Mouse (Mus musculus) ES-E14 (cell line): Measurements from ENCODE around the gene Jade2. TPM values are rescaled to one million over a fixed set of nuclear protein-coding genes. Genes with fewer than 3 reads are reported as not detected.

ENCODE experiments used
- DNase-seq: peaks from one replicate; pipeline ENCODE4 v3.0.0-alpha.2; 2013; ENCODE audit warnings: low read depth, low spot score
- H3K27ac ChIP-seq: 2 replicates; pipeline ENCODE4 v1.5.1; 2012; ENCODE audit warnings: low read depth, mild to moderate bottlenecking, low read length, moderate library complexity, mixed read lengths; ENCODE audit not compliant: poor library complexity, insufficient read depth, severe bottlenecking
- H3K36me3 ChIP-seq: 2 replicates; pipeline ENCODE4 v1.6.1; 2012; ENCODE audit warnings: mild to moderate bottlenecking, low read length, moderate library complexity, mixed read lengths; ENCODE audit not compliant: control insufficient read depth, poor library complexity, insufficient read depth, severe bottlenecking
- H3K4me1 ChIP-seq, 2 experiments: fragments of 150-350 bp in 1 of 2; sonication (generic) in 1 of 2; 2 replicates each; pipeline ENCODE4 v1.6.1; 2012; ENCODE audit warnings: low read length in 2 of 2, mild to moderate bottlenecking in 1 of 2, mixed read lengths in 1 of 2; ENCODE audit not compliant: control insufficient read depth in 2 of 2, insufficient read depth in 2 of 2, poor library complexity in 1 of 2
- H3K4me3 ChIP-seq, 2 experiments: fragments of 150-350 bp in 1 of 2; sonication (generic) in 1 of 2; 2 replicates each; pipeline ENCODE4 v1.5.1; 2012; ENCODE audit warnings: low read length in 2 of 2, low read depth in 1 of 2, mild to moderate bottlenecking in 1 of 2, mixed read lengths in 1 of 2; ENCODE audit not compliant: insufficient read depth in 1 of 2, poor library complexity in 1 of 2, severe bottlenecking in 1 of 2
- H3K9ac ChIP-seq: 2 replicates; pipeline ENCODE4 v1.6.1; 2012; ENCODE audit warnings: low read depth, mild to moderate bottlenecking, low read length, mixed read lengths; ENCODE audit not compliant: poor library complexity, insufficient read depth, severe bottlenecking
- H3K9me3 ChIP-seq: fragments of 150-350 bp; sonication (generic); 2 replicates; pipeline ENCODE4 v1.6.1; 2012; ENCODE audit warnings: low read depth, mild to moderate bottlenecking, low read length; ENCODE audit not compliant: control insufficient read depth, insufficient read depth
- CHD2 ChIP-seq: IDR thresholded peaks from 2 replicates; pipeline ENCODE4 v1.6.1; 2014; ENCODE audit warnings: mild to moderate bottlenecking, low read depth, low read length, inconsistent platforms
- HCFC1 ChIP-seq: IDR thresholded peaks from 2 replicates; pipeline ENCODE4 v1.6.1; 2012; ENCODE audit warnings: low read length, inconsistent platforms, borderline replicate concordance; ENCODE audit not compliant: insufficient read depth
- MAFK ChIP-seq: IDR thresholded peaks from 2 replicates; pipeline ENCODE4 v1.6.1; 2014; ENCODE audit warnings: mild to moderate bottlenecking, low read depth, low read length, inconsistent platforms; ENCODE audit not compliant: insufficient read depth
- ZC3H11A ChIP-seq: IDR thresholded peaks from 2 replicates; pipeline ENCODE4 v1.6.1; 2012; ENCODE audit warnings: low read depth, mild to moderate bottlenecking, inconsistent platforms, low read length, borderline replicate concordance
- ZNF384 ChIP-seq: IDR thresholded peaks from 2 replicates; pipeline ENCODE4 v1.6.1; 2012; ENCODE audit warnings: low read depth, low read length, inconsistent platforms
- in situ Hi-C, 2 experiments: fragments of 600-800 bp; cut with MboI; formaldehyde crosslinking; loops; one replicate each; pipeline ENCODE4 v1.15.1; 2025; ENCODE audit warnings: low sequenced_read_pairs in 2 of 2, inconsistent platforms in 1 of 2; ENCODE audit not compliant: unreplicated experiment in 2 of 2
- total RNA-seq: library from RNA; depleted of rRNA; stranded (reverse); fragments of 300-350 nt; gene quantifications from 2 replicates; pipeline ENCODE4 v1.2.3, GENCODE M21; 2012

Jade2 gene
- total RNA-seq, 1 experiment: 11.8 TPM

DNA sequence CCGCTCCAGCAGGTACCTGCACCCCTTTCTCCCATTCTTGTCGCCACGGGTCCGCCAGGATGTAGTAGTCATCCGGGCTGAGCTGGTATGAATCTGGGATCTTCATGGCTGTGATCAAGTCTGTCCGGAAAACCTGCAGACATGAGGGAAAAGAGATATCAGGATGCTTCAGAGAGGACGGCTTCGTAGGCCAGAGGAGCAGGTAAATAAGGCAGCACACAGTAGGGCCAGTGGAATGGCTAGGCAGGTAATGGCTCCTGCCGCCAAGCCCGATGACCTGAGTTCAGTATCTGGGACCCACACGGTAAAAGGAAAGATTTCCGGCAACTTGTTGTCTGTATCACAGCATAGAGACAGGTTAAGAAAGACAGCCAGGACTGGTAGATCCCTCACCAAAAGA, 21.9 kb downstream of the Jade2 start:
- Histone ChIP-seq H3K9me3 (no peaks in the 10 kb centered on the region), H3K4me3 (no peak overlapping the region), H3K4me1 (no peaks in the 10 kb centered on the region), H3K36me3 (peaks cover 51% of the 10 kb centered on the region), H3K9ac (no peak overlapping the region), H3K27ac (no peak overlapping the region)
- no peak for TF ChIP-seq CHD2
- TF ChIP-seq HCFC1: no peak
- no peak for TF ChIP-seq ZC3H11A
- TF ChIP-seq ZNF384: no peak
- no peak for TF ChIP-seq MAFK
- in situ Hi-C loops: no loop called here
- DNase-seq: no peak

DNA sequence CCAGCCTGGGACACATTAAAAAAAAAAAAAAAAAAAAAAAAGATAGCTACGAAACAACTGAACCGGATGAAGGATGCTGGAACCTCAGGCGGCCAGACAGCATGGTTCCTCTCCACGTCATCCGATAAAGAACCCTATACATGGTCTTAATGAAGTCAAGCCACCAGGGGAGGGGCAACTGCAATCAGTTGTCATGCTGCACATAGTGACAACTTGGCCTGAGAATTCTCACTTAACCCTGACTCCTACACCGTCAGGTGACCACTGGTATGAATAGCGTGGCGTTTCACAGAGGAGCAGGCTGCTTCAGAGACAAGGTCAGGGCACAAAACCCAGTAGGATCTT, 23.4 kb downstream of the Jade2 start:
- no peak overlapping the region for H3K9ac ChIP-seq
- TF ChIP-seq HCFC1 (no peak), CHD2 (no peak), MAFK (no peak), ZNF384 (no peak)
- H3K9me3 ChIP-seq: no peaks in the 10 kb centered on the region
- in situ Hi-C loops: no loop called here
- no peak for DNase-seq
- no peaks in the 10 kb centered on the region for H3K4me1 ChIP-seq
- H3K36me3 ChIP-seq: peaks cover 54% of the 10 kb centered on the region
- H3K27ac ChIP-seq: no peak overlapping the region
- no peak overlapping the region for H3K4me3 ChIP-seq

DNA sequence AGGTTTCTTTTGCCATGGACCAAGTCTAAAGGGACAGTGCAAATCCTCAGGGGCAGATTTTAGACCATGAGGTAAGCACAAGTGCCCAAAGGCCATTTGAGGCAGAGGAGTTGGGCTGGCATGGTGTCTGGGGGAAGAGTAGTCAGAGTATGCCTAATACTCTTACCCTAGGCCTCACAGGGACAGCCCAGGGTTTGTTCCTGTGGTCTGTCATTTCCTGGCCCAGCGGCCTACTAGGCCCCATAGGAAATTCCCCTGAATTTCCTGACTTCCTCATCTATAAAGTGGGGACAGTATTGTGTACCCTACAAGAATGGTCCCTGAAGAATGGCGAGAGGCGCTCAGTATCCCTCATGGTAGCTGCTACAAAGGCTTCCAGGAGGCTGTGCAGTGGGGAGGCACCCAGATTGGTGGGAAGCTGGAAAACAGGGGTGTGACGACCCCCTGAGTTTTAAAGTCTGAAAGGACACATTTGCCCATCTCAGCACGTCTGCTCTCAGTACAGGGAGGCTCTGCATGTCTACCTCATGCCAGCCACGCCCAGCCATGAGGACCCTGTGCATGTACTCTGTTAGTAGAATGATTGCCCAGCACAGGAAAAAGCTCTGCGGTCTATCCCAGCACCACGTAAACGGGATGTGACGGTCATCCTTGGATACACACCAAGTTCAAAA, 23.9 kb downstream of the Jade2 start:
- Histone ChIP-seq H3K4me3 (no peak overlapping the region), H3K4me1 (no peaks in the 10 kb centered on the region), H3K9me3 (no peaks in the 10 kb centered on the region), H3K27ac (no peak overlapping the region), H3K36me3 (peaks cover 56% of the 10 kb centered on the region), H3K9ac (no peak overlapping the region)
- in situ Hi-C loops: no loop called here
- TF ChIP-seq HCFC1: no peak
- no peak for DNase-seq

DNA sequence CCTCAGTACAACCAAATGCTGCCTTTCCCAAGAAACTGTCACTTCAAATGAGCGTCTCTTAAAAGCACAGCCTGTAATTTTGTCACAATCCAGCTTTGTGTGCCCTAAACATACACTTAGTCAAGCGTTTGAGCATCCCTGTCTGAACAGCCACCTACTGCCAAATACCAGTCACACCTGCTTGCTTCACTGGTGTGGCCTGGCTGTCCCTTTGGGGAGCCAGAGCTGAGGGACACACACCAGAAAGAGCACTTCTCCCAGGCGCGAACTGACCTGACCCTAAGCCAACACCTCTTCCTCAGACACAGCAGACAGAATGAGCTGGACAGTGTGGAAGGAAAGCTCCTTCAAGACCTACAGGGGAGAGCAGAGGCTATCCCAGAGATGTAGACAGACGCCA, 24.5 kb downstream of the Jade2 start:
- in situ Hi-C loops: no loop called here

More for the DNA sequence above, 24.5 kb downstream of the Jade2 start:
- DNase-seq: no peak
- Histone ChIP-seq H3K27ac (no peak overlapping the region), H3K4me1 (no peaks in the 10 kb centered on the region), H3K36me3 (peaks cover 55% of the 10 kb centered on the region), H3K9ac (no peak overlapping the region), H3K4me3 (no peak overlapping the region), H3K9me3 (no peaks in the 10 kb centered on the region)
- TF ChIP-seq ZNF384: no peak
- no peak for TF ChIP-seq MAFK
- no peak for TF ChIP-seq HCFC1
- no peak for TF ChIP-seq ZC3H11A
- no peak for TF ChIP-seq CHD2
